Mouse (Mus musculus): ENCODE measurements around the gene Cd5l. TPM values are rescaled to one million over a fixed set of nuclear protein-coding genes. Genes with fewer than 3 reads are reported as not detected.
"Not testable (repeated sequence)": the region's sequence is repeated elsewhere in the genome, so short reads cannot be mapped to it uniquely, and the experiment has no call there.

The Cd5l gene
- polyA plus RNA-seq (2012; rRNA removed): 0.08 and 0.55 TPM in 2 replicates

DNA sequence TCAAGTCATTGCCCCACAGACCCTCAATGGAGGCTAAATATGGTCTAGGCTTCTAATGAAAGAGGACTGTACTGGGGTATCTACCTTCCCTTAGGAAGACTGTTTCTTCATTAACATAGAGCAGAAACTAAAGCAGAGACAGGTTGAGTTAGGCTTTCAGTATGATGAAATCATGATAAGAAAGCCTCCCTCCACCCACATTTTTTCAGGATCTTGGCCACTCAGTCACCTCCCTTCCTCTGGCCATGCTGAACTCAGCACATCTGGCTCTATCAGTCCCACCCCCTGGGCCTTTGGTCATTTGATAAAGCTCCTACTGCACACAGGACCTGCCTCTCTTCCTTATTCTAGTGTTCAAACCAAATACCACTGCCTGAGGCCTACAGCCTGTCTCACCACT lies at the start of gene Cd5l:
TSS of gene Cd5l (plus strand) at position 301 of the 400 bp plus-strand sequence.
- no peak for DNase-seq
- Histone ChIP-seq H3K4me1 (ENCODE audit: control insufficient read depth, insufficient read depth, low read length) (no peaks in the 10 kb centered on the region), H3K4me3 (ENCODE audit: insufficient read depth, low read depth, low read length) (no peak within 1 kb of the TSS), H3K36me3 (ENCODE audit: control insufficient read depth, insufficient read depth, low read length) (no peaks in the 10 kb centered on the region), H3K27ac (ENCODE audit: insufficient read depth, low read depth, low read length) (no peak within 1 kb of the TSS), H3K27me3 (replicated peaks; ENCODE audit: control insufficient read depth, insufficient read depth, low read length) (no peaks in the 10 kb centered on the region)
- TF ChIP-seq CTCF (conservative IDR thresholded peaks at IDR 0.05; ENCODE audit: insufficient read depth, insufficient read length, low read depth, low read length) (no peak), POLR2A (IDR thresholded peaks at IDR 0.05; ENCODE audit: low read depth, low read length) (no peak)

DNA sequence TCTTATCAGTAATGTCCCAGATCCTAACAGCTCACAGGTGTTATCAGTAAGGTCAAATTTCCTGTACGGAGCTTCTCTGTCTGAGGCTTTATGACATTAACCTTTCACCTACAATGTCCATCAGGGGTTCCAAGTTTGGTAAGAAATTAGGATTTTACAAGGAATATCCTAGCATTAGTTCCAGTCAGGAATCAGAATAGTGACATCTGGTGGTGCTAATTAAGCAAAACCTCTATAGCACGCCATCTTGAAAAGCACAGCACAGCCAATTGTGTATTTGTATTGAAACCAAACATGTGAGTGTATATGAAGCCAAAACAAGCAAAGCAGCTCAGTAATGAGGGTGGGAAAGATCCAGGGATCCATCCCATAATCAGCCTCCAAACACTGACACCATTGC lies 47.8 kb upstream of the Cd5l start:
- WGBS: 55% methylated on average over 2 of the region's 2 CpGs
- Histone ChIP-seq H3K27ac (ENCODE audit: insufficient read depth, low read depth, low read length) (no peak overlapping the region), H3K4me1 (ENCODE audit: control insufficient read depth, insufficient read depth, low read length) (no peaks in the 10 kb centered on the region), H3K4me3 (ENCODE audit: insufficient read depth, low read depth, low read length) (no peak overlapping the region), H3K36me3 (ENCODE audit: control insufficient read depth, insufficient read depth, low read length) (no peaks in the 10 kb centered on the region), H3K27me3 (replicated peaks; ENCODE audit: control insufficient read depth, insufficient read depth, low read length) (no peaks in the 10 kb centered on the region)
- no peak for TF ChIP-seq CTCF (conservative IDR thresholded peaks at IDR 0.05; ENCODE audit: insufficient read depth, insufficient read length, low read depth, low read length)
- no peak for TF ChIP-seq POLR2A (IDR thresholded peaks at IDR 0.05; ENCODE audit: low read depth, low read length)
- DNase-seq: no peak

DNA sequence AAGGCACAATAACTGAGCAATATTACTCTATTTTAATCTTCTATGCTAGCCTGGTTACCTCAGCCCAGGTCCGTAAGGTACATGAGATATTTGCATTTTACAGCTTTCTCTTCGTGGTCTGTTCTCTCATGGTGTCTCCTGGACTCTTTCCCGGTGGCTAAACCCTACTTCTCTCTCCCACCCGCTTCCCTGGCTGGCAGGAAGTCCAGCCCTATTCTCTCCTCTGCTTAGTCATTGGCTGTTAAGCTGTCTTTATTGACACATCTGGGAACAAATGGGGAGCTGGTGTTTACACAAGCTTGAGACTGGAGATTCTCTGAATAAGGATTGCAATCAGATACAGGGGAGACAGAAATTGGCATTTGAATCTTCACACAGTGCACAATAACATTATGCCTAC lies 35.1 kb upstream of the Cd5l start:
- Histone ChIP-seq H3K27ac (ENCODE audit: insufficient read depth, low read depth, low read length) (no peak overlapping the region), H3K36me3 (ENCODE audit: control insufficient read depth, insufficient read depth, low read length) (no peaks in the 10 kb centered on the region), H3K4me1 (ENCODE audit: control insufficient read depth, insufficient read depth, low read length) (no peaks in the 10 kb centered on the region), H3K27me3 (replicated peaks; ENCODE audit: control insufficient read depth, insufficient read depth, low read length) (no peaks in the 10 kb centered on the region), H3K4me3 (ENCODE audit: insufficient read depth, low read depth, low read length) (no peak overlapping the region)
- no peak for TF ChIP-seq CTCF (conservative IDR thresholded peaks at IDR 0.05; ENCODE audit: insufficient read depth, insufficient read length, low read depth, low read length)
- no peak for TF ChIP-seq POLR2A (IDR thresholded peaks at IDR 0.05; ENCODE audit: low read depth, low read length)
- DNase-seq: no peak
- WGBS: 55% methylated on average over 4 of the region's 4 CpGs

DNA sequence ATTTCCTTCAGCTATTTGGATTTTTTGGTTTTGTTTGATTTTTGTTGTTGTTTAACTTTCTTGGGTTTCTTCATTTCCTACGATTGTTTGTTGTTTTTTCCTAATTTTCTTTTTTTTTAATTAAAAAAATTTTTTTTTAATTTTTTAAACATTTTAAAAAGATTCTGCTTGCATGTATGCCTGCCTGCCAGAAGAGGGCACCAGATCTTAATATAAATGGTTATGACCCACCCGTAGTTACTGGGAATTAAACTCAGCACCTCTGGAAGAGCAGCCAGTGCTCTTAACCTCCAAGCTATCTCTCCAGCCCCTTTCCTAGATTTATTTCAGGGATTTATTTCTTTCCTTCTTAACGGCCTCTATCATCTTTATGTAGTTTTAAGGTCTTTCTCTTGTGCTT lies 33.9 kb upstream of the Cd5l start:
- WGBS: 11% methylated on average over 3 of the region's 3 CpGs
- Histone ChIP-seq H3K4me1 (ENCODE audit: control insufficient read depth, insufficient read depth, low read length) (no peaks in the 10 kb centered on the region), H3K36me3 (ENCODE audit: control insufficient read depth, insufficient read depth, low read length) (no peaks in the 10 kb centered on the region), H3K27me3 (replicated peaks; ENCODE audit: control insufficient read depth, insufficient read depth, low read length) (no peaks in the 10 kb centered on the region), H3K4me3 (ENCODE audit: insufficient read depth, low read depth, low read length) (no peak overlapping the region), H3K27ac (ENCODE audit: insufficient read depth, low read depth, low read length) (no peak overlapping the region)
- no peak for DNase-seq
- TF ChIP-seq CTCF (conservative IDR thresholded peaks at IDR 0.05; ENCODE audit: insufficient read depth, insufficient read length, low read depth, low read length): 0 out of 2 replicates have a peak, but pooled peaks have one; percentile 22
- no peak for TF ChIP-seq POLR2A (IDR thresholded peaks at IDR 0.05; ENCODE audit: low read depth, low read length)

DNA sequence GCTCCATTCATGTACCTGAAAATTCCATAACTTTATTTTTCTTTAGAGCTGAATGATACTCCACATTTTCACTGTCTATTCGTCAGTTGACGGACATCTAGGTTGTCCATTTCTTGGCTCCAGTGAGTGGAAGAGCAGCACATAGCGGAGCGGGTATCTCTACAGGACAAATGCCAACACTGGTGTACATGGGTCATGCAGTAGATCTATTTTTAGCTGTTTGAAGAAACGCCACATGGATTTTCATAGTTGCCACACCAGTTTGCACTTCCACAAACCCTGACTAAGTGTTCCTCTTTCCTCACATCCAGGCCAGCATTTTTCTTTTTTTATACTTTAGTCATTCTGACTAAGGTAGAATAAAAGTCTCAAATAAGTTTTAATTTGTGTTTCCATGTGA lies 19.8 kb upstream of the Cd5l start:
- WGBS: 84% methylated on average over 5 of the region's 5 CpGs
- Histone ChIP-seq H3K27ac (ENCODE audit: insufficient read depth, low read depth, low read length) (no peak overlapping the region), H3K4me3 (ENCODE audit: insufficient read depth, low read depth, low read length) (no peak overlapping the region), H3K27me3 (replicated peaks; ENCODE audit: control insufficient read depth, insufficient read depth, low read length) (no peaks in the 10 kb centered on the region), H3K4me1 (ENCODE audit: control insufficient read depth, insufficient read depth, low read length) (no peaks in the 10 kb centered on the region), H3K36me3 (ENCODE audit: control insufficient read depth, insufficient read depth, low read length) (no peaks in the 10 kb centered on the region)
- TF ChIP-seq POLR2A (IDR thresholded peaks at IDR 0.05; ENCODE audit: low read depth, low read length) (no peak), CTCF (conservative IDR thresholded peaks at IDR 0.05; ENCODE audit: insufficient read depth, insufficient read length, low read depth, low read length) (no peak)
- DNase-seq: no peak

DNA sequence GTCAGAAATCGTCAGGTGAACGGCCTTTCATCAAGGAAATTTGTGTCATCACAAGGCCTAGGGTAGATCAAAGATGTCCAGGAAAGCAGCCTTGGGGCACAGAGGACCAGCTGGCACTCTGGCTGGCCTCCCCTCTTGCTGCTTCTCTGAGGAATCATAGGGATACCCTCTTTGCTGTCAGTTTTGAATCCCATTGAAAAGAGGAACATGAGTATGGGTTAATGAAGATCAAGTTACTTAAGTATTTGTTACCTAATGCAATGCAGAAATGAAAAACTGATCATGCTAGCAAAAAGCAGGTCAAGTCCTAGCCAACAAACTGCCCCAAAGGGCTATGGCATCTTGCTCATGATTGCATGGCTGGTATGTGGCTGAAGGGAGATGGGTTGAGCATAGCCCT lies 6.7 kb upstream of the Cd5l start:
- H3K36me3 ChIP-seq (ENCODE audit: control insufficient read depth, insufficient read depth, low read length); H3K27ac ChIP-seq (ENCODE audit: insufficient read depth, low read depth, low read length); DNase-seq; H3K4me3 ChIP-seq (ENCODE audit: insufficient read depth, low read depth, low read length); H3K27me3 ChIP-seq (replicated peaks; ENCODE audit: control insufficient read depth, insufficient read depth, low read length); H3K4me1 ChIP-seq (ENCODE audit: control insufficient read depth, insufficient read depth, low read length): not testable (repeated sequence)
- WGBS: 85% methylated on average over 2 of the region's 2 CpGs

DNA sequence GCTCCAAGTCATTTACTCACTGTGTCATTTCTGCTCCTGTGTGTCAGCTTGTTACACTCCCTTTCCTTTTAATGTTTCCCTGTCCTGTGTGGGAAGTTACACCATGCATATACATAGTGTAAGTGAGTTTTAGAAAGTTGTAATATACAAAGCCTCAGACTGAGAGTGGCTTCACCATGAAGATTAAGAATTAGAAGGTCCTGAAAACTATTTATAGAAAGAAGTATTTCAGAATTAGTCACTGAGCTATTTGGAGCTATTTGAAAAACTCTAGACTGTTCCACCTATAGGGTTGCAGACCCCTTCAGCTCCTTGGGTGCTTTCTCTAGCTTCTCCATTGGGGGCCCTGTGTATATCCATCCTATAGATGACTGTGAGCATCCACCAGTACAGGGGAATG lies 1.5 kb downstream of the Cd5l start:
- Histone ChIP-seq H3K36me3 (ENCODE audit: control insufficient read depth, insufficient read depth, low read length) (no peaks in the 10 kb centered on the region), H3K27ac (ENCODE audit: insufficient read depth, low read depth, low read length) (no peak overlapping the region), H3K4me3 (ENCODE audit: insufficient read depth, low read depth, low read length) (no peak overlapping the region), H3K27me3 (replicated peaks; ENCODE audit: control insufficient read depth, insufficient read depth, low read length) (no peaks in the 10 kb centered on the region), H3K4me1 (ENCODE audit: control insufficient read depth, insufficient read depth, low read length) (no peaks in the 10 kb centered on the region)
- TF ChIP-seq POLR2A (IDR thresholded peaks at IDR 0.05; ENCODE audit: low read depth, low read length) (no peak), CTCF (conservative IDR thresholded peaks at IDR 0.05; ENCODE audit: insufficient read depth, insufficient read length, low read depth, low read length) (no peak)
- DNase-seq: no peak

DNA sequence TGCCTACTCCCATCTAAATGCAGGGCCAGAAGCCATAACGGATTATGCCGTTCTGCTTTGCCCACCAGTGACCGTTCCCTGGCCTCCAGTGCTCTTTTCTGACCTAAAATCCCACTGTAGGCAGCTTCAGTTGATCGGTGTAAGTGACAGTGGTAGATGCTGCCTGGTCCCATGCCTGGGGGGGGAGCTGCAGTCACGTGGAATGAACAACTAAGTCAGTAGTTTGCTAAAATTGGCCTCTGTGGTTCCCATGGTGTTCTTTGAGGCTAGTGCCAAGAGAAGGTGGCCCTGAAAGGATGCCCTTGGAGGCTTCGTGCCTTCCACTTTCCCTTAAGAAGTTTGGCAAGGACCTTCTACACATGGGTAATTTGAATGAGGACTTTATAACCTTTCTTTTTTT lies 2.8 kb downstream of the Cd5l start:
- WGBS: 82% methylated on average over 6 of the region's 6 CpGs
- no peak overlapping the region for H3K4me3 ChIP-seq (ENCODE audit: insufficient read depth, low read depth, low read length)
- TF ChIP-seq CTCF (conservative IDR thresholded peaks at IDR 0.05; ENCODE audit: insufficient read depth, insufficient read length, low read depth, low read length) (no peak), POLR2A (IDR thresholded peaks at IDR 0.05; ENCODE audit: low read depth, low read length) (no peak)
- H3K27ac ChIP-seq (ENCODE audit: insufficient read depth, low read depth, low read length): no peak overlapping the region
- H3K36me3 ChIP-seq (ENCODE audit: control insufficient read depth, insufficient read depth, low read length): no peaks in the 10 kb centered on the region
- no peaks in the 10 kb centered on the region for H3K27me3 ChIP-seq (replicated peaks; ENCODE audit: control insufficient read depth, insufficient read depth, low read length)
- DNase-seq: no peak
- no peaks in the 10 kb centered on the region for H3K4me1 ChIP-seq (ENCODE audit: control insufficient read depth, insufficient read depth, low read length)

All from kidney, adult 2 months (tissue).